Mouse (Mus musculus): ENCODE results near the gene Grb2.
A peak's percentile ranks its signal among the peaks of the same experiment; 100 is the strongest.
"Not testable (repeated sequence)": the region's sequence is repeated elsewhere in the genome, so short reads cannot be mapped to it uniquely, and the experiment has no call there.

The Grb2 gene

DNA sequence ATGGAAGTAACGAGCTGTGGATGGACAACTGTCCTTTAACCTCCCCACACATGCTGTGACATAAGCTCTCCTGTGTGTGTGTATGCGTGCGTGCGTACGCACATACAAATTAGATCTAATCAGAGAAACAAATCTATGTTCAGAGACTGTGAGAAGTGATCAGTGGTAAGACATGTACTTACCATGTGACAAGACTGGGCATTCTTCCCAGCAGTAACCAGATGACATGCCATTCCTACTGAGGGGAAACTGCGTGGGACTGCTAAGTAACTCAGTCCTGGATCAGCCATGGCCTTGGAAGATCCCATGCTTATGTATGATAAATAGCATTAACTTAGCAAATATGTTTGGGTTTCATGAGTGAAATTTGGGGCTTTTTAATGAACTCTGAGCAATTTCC lies 23.5 kb downstream of the Grb2 start:
- DNase-seq: no peak

DNA sequence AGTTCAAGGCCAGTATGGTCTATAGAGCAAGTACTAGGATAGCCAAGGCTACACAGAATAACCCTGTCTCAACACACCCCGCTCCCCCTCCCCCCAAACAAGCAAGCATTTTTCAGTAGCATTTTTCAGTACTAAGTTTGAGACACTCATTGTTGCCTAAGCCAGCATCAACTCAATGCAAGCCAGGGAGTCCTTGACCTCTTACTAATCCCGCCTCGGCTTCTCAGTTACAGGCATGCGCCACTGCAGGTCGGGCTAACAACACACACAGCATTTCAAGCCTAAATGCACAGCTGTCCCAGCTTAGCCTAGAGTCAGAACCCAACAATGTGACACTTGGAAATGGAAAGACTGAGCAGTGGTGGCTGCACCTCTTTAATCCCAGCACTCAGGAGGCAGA lies 25.1 kb downstream of the Grb2 start:
- no peak for DNase-seq

GRCm38 (mm10) chr11:115682411-115682810 lies 26.0 kb downstream of the Grb2 start:
- no peak for DNase-seq

GRCm38 (mm10) chr11:115679554-115680238 lies 28.7 kb downstream of the Grb2 start:
- no peak for DNase-seq

GRCm38 (mm10) chr11:115678861-115679260 lies 29.5 kb downstream of the Grb2 start:
- no peak for DNase-seq

DNA sequence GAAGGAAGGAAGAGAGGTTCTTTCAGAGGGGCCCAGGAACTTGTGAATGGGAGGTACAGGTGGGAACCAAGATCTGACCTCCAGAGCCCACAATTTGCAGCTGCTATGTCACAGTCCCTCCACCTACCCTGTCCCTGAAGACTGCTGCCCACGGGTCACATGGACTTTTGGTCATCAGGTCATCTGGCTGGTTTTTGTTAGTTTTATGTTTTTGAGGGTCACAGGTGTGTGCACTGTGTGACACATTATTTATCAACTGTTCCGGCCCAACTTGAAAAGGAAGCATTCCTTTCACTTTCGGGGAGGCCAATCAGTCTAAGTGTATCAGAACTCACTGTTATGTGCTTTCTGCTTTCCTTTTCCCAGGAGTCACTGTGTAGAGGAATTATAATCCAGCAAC lies 30.9 kb downstream of the Grb2 start:
- DNase-seq: no peak

GRCm38 (mm10) chr11:115676738-115677137 lies 31.7 kb downstream of the Grb2 start:
- no peak for DNase-seq

- no peak for DNase-seq
Measured at GRCm38 (mm10) chr11:115674235-115674865, 34.0 kb downstream of the Grb2 start.

- DNase-seq: no peak
Measured at GRCm38 (mm10) chr11:115673471-115674234, 34.7 kb downstream of the Grb2 start.

DNA sequence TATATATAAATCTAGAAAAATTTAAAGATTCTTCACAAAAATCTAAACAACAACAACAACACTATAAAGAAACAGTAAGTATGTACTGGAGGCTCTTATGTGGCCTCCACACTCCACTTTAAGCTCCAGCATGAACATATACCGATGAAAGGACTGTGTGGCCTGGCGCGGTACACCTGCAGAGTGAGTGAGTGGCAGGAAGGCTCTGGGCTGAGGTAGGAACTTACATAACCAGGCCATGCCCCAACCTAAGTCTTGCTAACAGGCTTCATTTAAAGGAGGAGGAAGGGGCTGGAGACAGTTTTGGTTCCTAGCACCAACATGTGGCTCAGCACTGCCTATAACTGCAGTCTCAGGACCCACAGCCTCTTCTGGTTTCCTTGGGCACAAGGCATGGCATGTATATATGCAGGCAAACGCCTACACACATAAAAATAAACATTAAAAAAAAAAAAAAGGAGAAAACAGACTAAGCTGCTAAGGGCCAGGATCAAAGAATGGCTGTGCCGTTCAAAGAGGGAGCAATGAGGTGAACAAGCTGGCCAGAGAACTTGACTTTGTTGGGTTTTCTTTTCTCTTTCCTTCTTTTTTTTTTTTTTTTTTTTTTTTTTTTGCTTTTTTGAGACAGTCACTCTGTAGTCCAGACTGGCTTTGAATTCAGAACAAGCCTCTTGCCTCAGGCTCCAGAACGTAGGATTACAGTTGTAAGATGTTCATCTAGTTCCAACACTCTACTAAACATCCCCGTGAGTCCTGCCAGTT lies 36.0 kb downstream of the Grb2 start:
- DNase-seq: no peak

DNA sequence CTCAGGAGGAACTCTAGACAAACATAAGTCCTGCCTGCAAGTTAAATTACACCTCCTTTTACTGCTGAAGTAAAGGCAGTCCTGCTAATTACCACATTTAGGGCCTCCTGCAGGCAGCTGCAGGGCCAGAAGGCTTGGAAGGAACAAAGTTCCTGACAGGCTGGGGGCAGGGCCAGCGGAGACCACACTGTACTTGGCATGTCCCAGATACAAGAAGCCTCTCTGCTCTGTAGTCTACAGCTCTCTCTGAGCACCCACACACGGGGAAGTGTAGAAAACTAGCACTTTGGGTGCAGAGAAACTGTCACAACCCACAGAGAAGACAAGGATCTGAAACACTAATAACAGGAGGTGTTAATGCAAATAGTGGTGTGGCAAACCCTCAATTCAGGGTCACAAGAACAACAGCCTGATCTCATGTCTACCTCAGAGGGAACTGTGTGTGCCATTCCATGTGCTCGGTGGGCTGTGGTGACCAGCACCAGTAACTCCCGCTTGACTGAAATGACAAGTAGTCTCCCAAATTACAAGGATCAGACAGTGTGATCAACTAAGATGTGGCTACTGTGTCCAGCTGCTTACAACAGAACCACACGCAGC lies 37.8 kb downstream of the Grb2 start:
- no peak for DNase-seq

GRCm38 (mm10) chr11:115663676-115664335 lies 44.6 kb downstream of the Grb2 start:
- DNase-seq: no peak

DNA sequence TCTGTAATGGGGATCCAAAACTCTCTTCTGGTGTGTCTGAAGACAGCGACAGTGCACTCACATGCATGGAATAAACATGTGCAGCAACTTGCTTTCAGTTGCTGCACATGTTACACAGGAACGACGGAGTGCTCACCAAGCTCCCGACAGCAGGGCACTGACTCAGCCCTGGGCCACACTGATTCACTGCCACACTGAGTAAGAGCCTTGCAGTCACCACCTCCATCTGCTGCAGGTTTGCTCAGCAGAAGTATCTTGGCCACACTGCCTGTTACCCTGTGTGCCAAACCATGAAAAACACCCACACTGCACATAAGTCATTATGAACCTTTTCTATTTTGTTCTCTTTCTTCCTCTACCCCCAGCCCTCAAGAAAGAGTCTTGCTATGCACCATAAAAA lies 48.0 kb downstream of the Grb2 start:
- DNase-seq: no peak

DNA sequence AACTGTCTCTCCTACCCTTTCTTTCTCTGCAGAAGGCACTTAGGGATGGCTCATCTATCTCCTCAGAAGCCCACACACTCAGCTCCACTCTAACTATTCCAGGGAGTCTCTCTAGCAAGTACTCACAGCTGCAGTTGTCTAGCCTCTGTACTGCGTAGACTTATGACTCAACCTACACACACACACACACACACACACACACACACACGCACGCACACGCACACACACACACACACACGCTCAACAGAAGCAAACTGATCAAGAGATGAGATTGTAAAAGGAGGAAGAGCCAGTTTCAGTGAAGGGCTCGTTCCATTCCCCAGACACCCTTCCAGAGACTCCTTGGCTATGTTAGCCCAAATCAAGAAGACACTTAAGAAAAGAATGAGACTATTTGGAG lies 49.9 kb downstream of the Grb2 start:
- DNase-seq: no peak

DNA sequence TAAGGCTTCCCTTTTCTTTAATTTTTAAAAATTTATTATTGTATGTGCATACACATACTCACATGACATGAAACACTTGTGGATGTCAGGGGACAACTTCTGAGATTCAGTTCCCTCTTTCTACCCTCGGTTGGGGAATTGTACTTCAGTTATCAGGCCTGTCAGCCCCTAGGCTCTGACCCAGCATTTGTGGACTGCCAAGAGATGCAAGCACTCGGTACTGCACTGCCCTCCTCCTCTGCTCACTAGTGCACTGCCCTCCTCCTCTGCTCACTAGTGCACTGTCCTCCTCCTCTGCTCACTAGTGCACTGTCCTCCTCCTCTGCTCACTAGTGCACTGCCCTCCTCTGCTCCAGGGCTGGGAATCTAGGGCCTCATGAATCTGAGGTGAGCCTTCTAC lies 54.3 kb downstream of the Grb2 start:
- DNase-seq: no peak

DNA sequence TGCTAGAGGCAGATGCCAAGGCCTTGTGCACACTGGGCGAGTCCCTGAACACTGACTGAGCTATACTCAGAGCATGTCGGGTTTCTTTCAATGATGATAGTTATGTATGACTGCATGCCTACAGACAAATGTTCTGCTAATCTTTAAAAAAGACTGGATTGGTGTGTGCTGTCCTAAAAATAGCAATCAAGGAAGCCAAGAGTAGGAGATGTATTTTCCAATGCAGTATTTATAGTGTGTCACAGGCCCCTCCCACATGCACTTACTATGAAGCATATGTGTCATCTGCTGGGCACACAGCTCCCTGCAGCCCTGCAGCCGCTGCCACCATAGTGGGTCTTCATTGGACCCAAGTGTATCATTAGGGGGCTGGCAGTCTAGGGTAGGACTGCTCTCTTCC lies 55.2 kb downstream of the Grb2 start:
- no peak for DNase-seq

DNA sequence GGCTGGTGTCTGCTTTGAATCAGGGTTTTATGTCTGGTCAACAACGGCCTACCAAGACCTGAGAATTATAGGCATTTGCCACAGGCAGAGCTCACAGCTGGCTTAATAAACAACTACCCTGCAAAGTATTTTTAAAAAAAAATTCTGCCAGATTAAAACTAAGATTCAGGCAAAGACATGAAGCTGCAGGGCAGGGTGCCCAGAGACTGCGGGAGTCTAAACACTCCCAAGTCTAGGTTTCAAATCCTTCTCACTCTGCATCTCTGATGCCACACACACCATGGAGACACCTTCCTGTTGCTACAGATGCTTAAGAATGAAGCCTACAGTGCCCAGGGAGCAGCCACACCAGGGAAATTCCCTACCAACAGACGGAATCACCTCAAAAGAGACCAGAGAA lies 56.7 kb downstream of the Grb2 start:
- no peak for DNase-seq

DNA sequence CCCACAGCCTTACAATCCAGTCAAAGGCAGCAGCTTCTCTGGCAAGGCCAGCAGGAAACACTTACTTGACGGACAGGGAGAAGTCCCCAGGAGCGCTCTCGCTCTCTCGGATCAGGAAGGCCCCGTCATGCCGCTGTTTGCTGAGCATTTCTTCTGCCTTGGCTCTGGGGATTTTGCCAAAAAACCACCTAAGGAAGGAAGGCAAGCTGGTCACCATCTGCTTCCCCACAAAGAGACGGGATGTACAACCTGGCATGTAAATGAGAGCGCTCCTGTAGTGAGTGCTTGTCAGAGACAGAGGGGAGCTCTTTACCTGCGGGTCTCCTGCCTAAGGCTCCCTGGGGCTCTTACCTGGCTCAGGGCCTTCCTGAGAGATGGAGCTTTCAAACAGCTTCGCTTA lies 58.7 kb downstream of the Grb2 start:
- DNase-seq: no peak

DNA sequence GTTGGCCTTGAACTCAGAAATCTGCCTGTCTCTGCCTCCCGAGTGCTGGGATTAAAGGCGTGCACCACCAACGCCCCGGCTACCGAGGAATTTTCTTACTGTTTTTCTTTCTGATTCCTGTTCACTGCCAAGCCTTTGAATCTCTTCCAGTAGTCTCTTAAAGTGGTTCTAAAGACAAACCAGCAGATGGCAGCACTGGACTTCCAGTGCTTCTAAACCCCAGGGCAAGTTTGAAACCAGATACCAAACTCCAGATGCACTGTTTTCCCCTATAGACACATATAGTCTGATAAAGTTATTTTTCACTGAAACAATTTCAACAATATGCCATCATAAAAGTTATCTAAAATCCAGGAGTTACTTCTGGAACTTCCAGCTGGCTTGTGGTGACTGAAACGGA lies 60.9 kb downstream of the Grb2 start:
- peak in 1 of 2 experiments; percentile 54 for DNase-seq

DNA sequence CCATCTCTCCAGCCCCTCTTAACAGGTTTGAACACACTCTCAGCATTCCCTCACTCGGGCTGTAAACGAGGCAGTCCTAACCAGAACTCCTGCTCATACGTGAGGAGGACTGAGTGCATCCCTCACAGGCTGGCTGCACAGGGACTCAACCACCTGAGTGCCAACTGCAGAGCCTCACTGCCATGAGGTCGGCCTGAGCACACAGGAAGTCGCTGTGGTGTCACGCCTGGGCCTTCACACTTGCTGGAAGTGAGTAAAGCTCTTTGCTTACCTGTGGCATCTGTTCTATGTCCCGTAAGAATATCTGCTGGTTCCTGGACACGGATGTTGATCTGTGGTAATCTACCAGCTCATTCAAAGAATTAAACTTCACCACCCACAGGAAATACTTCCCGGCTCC lies 62.0 kb downstream of the Grb2 start:
- peak in 1 of 2 experiments; percentile 43 for DNase-seq

DNA sequence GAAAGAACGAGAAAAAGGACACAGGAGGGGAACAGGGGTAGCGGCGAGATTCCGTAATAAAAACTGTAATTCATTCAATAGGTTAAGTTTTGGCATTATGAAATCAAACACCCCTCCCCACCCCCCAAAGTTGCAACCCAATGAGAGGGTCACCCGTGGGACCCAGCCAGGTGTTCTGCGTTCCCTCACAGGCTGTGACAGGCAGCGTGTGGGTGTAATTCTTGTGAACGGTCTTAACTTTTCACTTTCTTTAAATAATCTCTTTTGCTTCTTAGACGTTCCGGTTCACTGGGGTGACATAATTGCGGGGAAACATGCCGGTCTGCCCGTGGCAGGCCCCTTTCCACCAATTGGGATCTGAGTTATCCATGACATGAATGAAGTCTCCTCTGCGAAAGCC lies 62.9 kb downstream of the Grb2 start:
- not testable (repeated sequence) for DNase-seq

DNA sequence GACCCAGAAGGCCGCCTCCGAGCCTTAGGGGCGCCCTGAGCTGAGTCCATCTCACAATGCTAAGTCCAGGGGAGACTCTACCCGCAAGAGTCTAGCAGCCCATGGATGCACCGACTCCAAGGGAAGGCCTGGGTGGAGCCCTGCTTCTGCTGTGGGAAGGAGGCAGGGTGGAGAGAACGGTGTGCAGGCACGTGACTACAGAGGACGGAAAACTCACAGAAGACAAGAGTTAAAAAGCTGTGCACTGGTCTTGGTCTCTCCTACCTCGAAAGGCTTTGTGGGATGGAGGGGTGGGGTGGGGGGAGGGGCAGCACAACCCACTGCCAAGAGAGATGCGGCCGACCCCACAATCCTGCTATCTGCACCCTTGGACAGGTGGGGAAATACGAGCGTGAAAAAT lies 64.1 kb downstream of the Grb2 start:
- no peak for DNase-seq
